Mouse (Mus musculus) megakaryocyte, embryonic 14.5 days (primary cell): Measurements from ENCODE around the gene Gm37240.

Source experiments
- FLI1 ChIP-seq: IDR thresholded peaks from 2 replicates; pipeline ENCODE4 v1.6.1; 2012; ENCODE audit warnings: low read length, inconsistent platforms, mixed read lengths
- GATA1 ChIP-seq: IDR thresholded peaks from 3 replicates; pipeline ENCODE4 v1.6.1; 2012; ENCODE audit warnings: mixed read lengths, low read length, inconsistent platforms, borderline replicate concordance

GRCm38 (mm10) chr3:85162430-85162829, 724.9 kb downstream of the Gm37240 start:
- TF ChIP-seq GATA1: no peak
- no peak for TF ChIP-seq FLI1
